Mouse (Mus musculus) forebrain, embryonic 15.5 days (tissue): ENCODE results near the gene Cnnm2. TPM values are rescaled to one million over a fixed set of nuclear protein-coding genes. Genes with fewer than 3 reads are reported as not detected.

ENCODE experiments used
- ATAC-seq: fragments of 200-750 bp; cut with Nextera tagmentation; replicated peaks from 2 replicates; pipeline ENCODE4 v1.8.0; 2017; ENCODE audit warnings: mild to moderate bottlenecking, moderate TSS enrichment, moderate library complexity
- H3K27ac ChIP-seq: fragments of 300-500 bp; sonication (generic); replicated peaks from 2 replicates; pipeline ENCODE4 v1.5.1; 2015; ENCODE audit warnings: mild to moderate bottlenecking, inconsistent platforms
- H3K27me3 ChIP-seq: fragments of 300-500 bp; sonication (generic); 2 replicates; pipeline ENCODE4 v1.6.1; 2015; ENCODE audit warnings: inconsistent platforms
- H3K36me3 ChIP-seq: fragments of 300-500 bp; sonication (generic); 2 replicates; pipeline ENCODE4 v1.6.1; 2015; ENCODE audit warnings: mild to moderate bottlenecking, inconsistent platforms
- H3K4me1 ChIP-seq: fragments of 300-500 bp; sonication (generic); 2 replicates; pipeline ENCODE4 v1.6.1; 2015; ENCODE audit warnings: inconsistent platforms
- H3K4me2 ChIP-seq: fragments of 300-500 bp; sonication (generic); replicated peaks from 2 replicates; pipeline ENCODE4 v1.6.1; 2015; ENCODE audit warnings: mild to moderate bottlenecking, inconsistent platforms
- H3K4me3 ChIP-seq: fragments of 300-500 bp; sonication (generic); 2 replicates; pipeline ENCODE4 v1.5.1; 2015; ENCODE audit warnings: mild to moderate bottlenecking, inconsistent platforms
- H3K9ac ChIP-seq: fragments of 300-500 bp; sonication (generic); replicated peaks from 2 replicates; pipeline ENCODE4 v1.6.1; 2015; ENCODE audit warnings: mild to moderate bottlenecking, inconsistent platforms
- H3K9me3 ChIP-seq: fragments of 300-500 bp; sonication (generic); 2 replicates; pipeline ENCODE4 v1.6.1; 2016; ENCODE audit warnings: inconsistent platforms
- WGBS: fragments of 180-500 bp; shearing (Covaris S2); methylation state at CpG from one replicate; pipeline ENCODE4 v1.1.7; 2015; ENCODE audit warnings: mixed read lengths; 5-methylcytosine and 5-hydroxymethylcytosine counted together
- polyA plus RNA-seq: library from polyadenylated mRNA; unstranded; fragments of >200 nt; fragmentation: Nextera tagmentation; extraction: Ambion mirVana; gene quantifications from 2 replicates; pipeline ENCODE4 v1.2.1, GENCODE M21; 2015

Cnnm2 gene
- polyA plus RNA-seq, 1 experiment from 2014 or later = 4.1 TPM

- Histone ChIP-seq H3K9ac (no peak overlapping the region), H3K9me3 (no peaks in the 10 kb centered on the region), H3K27me3 (no peaks in the 10 kb centered on the region), H3K4me3 (no peak overlapping the region), H3K4me1 (no peaks in the 10 kb centered on the region), H3K27ac (no peak overlapping the region), H3K4me2 (no peak overlapping the region), H3K36me3 (peaks cover 8% of the 10 kb centered on the region; the same call in 1 of the 2 replicates)
- ATAC-seq = no peak
- WGBS = 61% methylated on average over 13 of the region's 13 CpGs
Observed at GRCm38 (mm10) chr19:46878346-46878745, 117.0 kb downstream of the Cnnm2 start.

GRCm38 (mm10) chr19:46879876-46880275 is 118.5 kb downstream of the Cnnm2 start:
- H3K27ac ChIP-seq = no peak overlapping the region
- H3K36me3 ChIP-seq = peaks cover 13% of the 10 kb centered on the region; the same call in 1 of the 2 replicates
- H3K4me2 ChIP-seq = no peak overlapping the region
- H3K9me3 ChIP-seq = no peaks in the 10 kb centered on the region
- ATAC-seq = no peak
- H3K9ac ChIP-seq = no peak overlapping the region
- WGBS = 95% methylated on average over 2 of the region's 2 CpGs
- no peaks in the 10 kb centered on the region for H3K27me3 ChIP-seq
- H3K4me3 ChIP-seq = no peak overlapping the region
- no peaks in the 10 kb centered on the region for H3K4me1 ChIP-seq

- Histone ChIP-seq H3K9me3 (no peaks in the 10 kb centered on the region), H3K4me3 (no peak overlapping the region), H3K36me3 (peaks cover 54% of the 10 kb centered on the region), H3K9ac (no peak overlapping the region), H3K27me3 (no peaks in the 10 kb centered on the region), H3K27ac (no peak overlapping the region), H3K4me1 (no peaks in the 10 kb centered on the region), H3K4me2 (no peak overlapping the region)
- no peak for ATAC-seq
- 93% methylated on average over 4 of the region's 4 CpGs for WGBS
Observed at GRCm38 (mm10) chr19:46885365-46885764, 124.0 kb downstream of the Cnnm2 start.

- H3K9me3 ChIP-seq = no peaks in the 10 kb centered on the region
- no peak overlapping the region for H3K4me3 ChIP-seq
- no peaks in the 10 kb centered on the region for H3K27me3 ChIP-seq
- H3K9ac ChIP-seq = no peak overlapping the region
- no peak overlapping the region for H3K4me2 ChIP-seq
- H3K27ac ChIP-seq = no peak overlapping the region
- no peaks in the 10 kb centered on the region for H3K4me1 ChIP-seq
- no peak for ATAC-seq
- peaks cover 63% of the 10 kb centered on the region for H3K36me3 ChIP-seq
- WGBS = 88% methylated on average over 7 of the region's 7 CpGs
Observed at GRCm38 (mm10) chr19:46886826-46887225, 125.4 kb downstream of the Cnnm2 start.

GRCm38 (mm10) chr19:46887811-46888527 is 126.6 kb downstream of the Cnnm2 start:
- peaks cover 62% of the 10 kb centered on the region for H3K36me3 ChIP-seq
- 84% methylated on average over 14 of the region's 14 CpGs for WGBS
- ATAC-seq = no peak

GRCm38 (mm10) chr19:46889666-46890065 is 128.3 kb downstream of the Cnnm2 start:
- ATAC-seq = no peak
- H3K4me2 ChIP-seq = no peak overlapping the region
- no peak overlapping the region for H3K27ac ChIP-seq

More at GRCm38 (mm10) chr19:46887811-46888527, 126.6 kb downstream of the Cnnm2 start:
- Histone ChIP-seq H3K27ac (no peak overlapping the region), H3K27me3 (no peaks in the 10 kb centered on the region), H3K9me3 (no peaks in the 10 kb centered on the region), H3K9ac (no peak overlapping the region), H3K4me1 (no peaks in the 10 kb centered on the region), H3K4me2 (no peak overlapping the region), H3K4me3 (no peak overlapping the region)

GRCm38 (mm10) chr19:46890657-46891056 is 129.3 kb downstream of the Cnnm2 start:
- no peaks in the 10 kb centered on the region for H3K4me1 ChIP-seq
- H3K4me2 ChIP-seq = no peak overlapping the region
- no peak overlapping the region for H3K27ac ChIP-seq
- no peak for ATAC-seq
- 94% methylated on average over 8 of the region's 8 CpGs for WGBS
- no peaks in the 10 kb centered on the region for H3K27me3 ChIP-seq
- no peak overlapping the region for H3K9ac ChIP-seq
- no peaks in the 10 kb centered on the region for H3K9me3 ChIP-seq
- H3K36me3 ChIP-seq = peaks cover 57% of the 10 kb centered on the region
- H3K4me3 ChIP-seq = no peak overlapping the region

More at GRCm38 (mm10) chr19:46889666-46890065, 128.3 kb downstream of the Cnnm2 start:
- no peaks in the 10 kb centered on the region for H3K27me3 ChIP-seq
- H3K9me3 ChIP-seq = no peaks in the 10 kb centered on the region
- no peak overlapping the region for H3K4me3 ChIP-seq
- H3K36me3 ChIP-seq = peaks cover 65% of the 10 kb centered on the region
- H3K9ac ChIP-seq = no peak overlapping the region
- 99% methylated on average over 8 of the region's 8 CpGs for WGBS
- H3K4me1 ChIP-seq = no peaks in the 10 kb centered on the region

- Histone ChIP-seq H3K4me1 (no peaks in the 10 kb centered on the region), H3K4me2 (no peak overlapping the region), H3K27me3 (no peaks in the 10 kb centered on the region), H3K4me3 (no peak overlapping the region), H3K27ac (no peak overlapping the region), H3K36me3 (peaks cover 56% of the 10 kb centered on the region), H3K9ac (no peak overlapping the region), H3K9me3 (no peaks in the 10 kb centered on the region)
- ATAC-seq = no peak
- WGBS = 84% methylated on average over 3 of the region's 3 CpGs
Observed at GRCm38 (mm10) chr19:46892856-46893255, 131.5 kb downstream of the Cnnm2 start.

GRCm38 (mm10) chr19:46893484-46893883 is 132.1 kb downstream of the Cnnm2 start:
- no peaks in the 10 kb centered on the region for H3K9me3 ChIP-seq
- H3K9ac ChIP-seq = no peak overlapping the region
- ATAC-seq = no peak
- H3K4me1 ChIP-seq = no peaks in the 10 kb centered on the region
- no peaks in the 10 kb centered on the region for H3K27me3 ChIP-seq
- H3K4me2 ChIP-seq = no peak overlapping the region
- H3K4me3 ChIP-seq = no peak overlapping the region
- no peak overlapping the region for H3K27ac ChIP-seq
- 92% methylated on average over 7 of the region's 7 CpGs for WGBS
- peaks cover 57% of the 10 kb centered on the region for H3K36me3 ChIP-seq

GRCm38 (mm10) chr19:46897135-46897534 is 135.7 kb downstream of the Cnnm2 start:
- H3K9ac ChIP-seq = no peak overlapping the region
- no peak for ATAC-seq

GRCm38 (mm10) chr19:46898222-46898621 is 136.8 kb downstream of the Cnnm2 start:
- no peaks in the 10 kb centered on the region for H3K9me3 ChIP-seq
- H3K36me3 ChIP-seq = peaks cover 26% of the 10 kb centered on the region
- H3K4me2 ChIP-seq = no peak overlapping the region
- H3K9ac ChIP-seq = no peak overlapping the region
- WGBS = 90% methylated on average over 5 of the region's 5 CpGs
- no peaks in the 10 kb centered on the region for H3K4me1 ChIP-seq
- no peak overlapping the region for H3K4me3 ChIP-seq
- no peaks in the 10 kb centered on the region for H3K27me3 ChIP-seq
- no peak for ATAC-seq
- H3K27ac ChIP-seq = no peak overlapping the region

More at GRCm38 (mm10) chr19:46897135-46897534, 135.7 kb downstream of the Cnnm2 start:
- H3K4me3 ChIP-seq = no peak overlapping the region
- H3K27ac ChIP-seq = no peak overlapping the region
- no peak overlapping the region for H3K4me2 ChIP-seq
- no peaks in the 10 kb centered on the region for H3K4me1 ChIP-seq
- no peaks in the 10 kb centered on the region for H3K27me3 ChIP-seq
- H3K9me3 ChIP-seq = no peaks in the 10 kb centered on the region
- peaks cover 30% of the 10 kb centered on the region for H3K36me3 ChIP-seq
- WGBS = 94% methylated on average over 3 of the region's 3 CpGs

- H3K4me3 ChIP-seq = no peak overlapping the region
- no peak overlapping the region for H3K4me2 ChIP-seq
- no peaks in the 10 kb centered on the region for H3K27me3 ChIP-seq
- H3K9ac ChIP-seq = no peak overlapping the region
- ATAC-seq = no peak
- H3K36me3 ChIP-seq = peaks cover 22% of the 10 kb centered on the region
- H3K27ac ChIP-seq = no peak overlapping the region
- no peaks in the 10 kb centered on the region for H3K9me3 ChIP-seq
- 61% methylated on average over 5 of the region's 5 CpGs for WGBS
- no peaks in the 10 kb centered on the region for H3K4me1 ChIP-seq
Observed at GRCm38 (mm10) chr19:46899306-46899705, 137.9 kb downstream of the Cnnm2 start.

GRCm38 (mm10) chr19:46899871-46900270 is 138.5 kb downstream of the Cnnm2 start:
- no peaks in the 10 kb centered on the region for H3K4me1 ChIP-seq
- no peak overlapping the region for H3K9ac ChIP-seq
- H3K27me3 ChIP-seq = no peaks in the 10 kb centered on the region
- H3K9me3 ChIP-seq = no peaks in the 10 kb centered on the region
- 80% methylated on average over 5 of the region's 5 CpGs for WGBS
- H3K4me3 ChIP-seq = no peak overlapping the region
- no peak overlapping the region for H3K4me2 ChIP-seq
- no peak overlapping the region for H3K27ac ChIP-seq
- peaks cover 21% of the 10 kb centered on the region for H3K36me3 ChIP-seq
- ATAC-seq = no peak
